Mouse (Mus musculus) heart, embryonic 16.5 days (tissue): ENCODE data around the gene Gas8. TPM values are rescaled to one million over a fixed set of nuclear protein-coding genes. Genes with fewer than 3 reads are reported as not detected.
"Not testable (repeated sequence)": the region's sequence is repeated elsewhere in the genome, so short reads cannot be mapped to it uniquely, and the experiment has no call there.

Experiments used
- ATAC-seq: fragments of 200-750 bp; cut with Nextera tagmentation; replicated peaks from 2 replicates; pipeline ENCODE4 v1.8.0; 2017; ENCODE audit warnings: moderate number of reproducible peaks; ENCODE audit not compliant: insufficient read depth, low FRiP score; ENCODE audit errors: extremely low read depth
- H3K27ac ChIP-seq: fragments of 300-500 bp; sonication (generic); 2 replicates; pipeline ENCODE4 v1.5.1; 2014; ENCODE audit warnings: mild to moderate bottlenecking, low read length, control low read depth, moderate library complexity
- H3K27me3 ChIP-seq: fragments of 300-500 bp; sonication (generic); 2 replicates; pipeline ENCODE4 v1.6.1; 2014; ENCODE audit warnings: low read length, mixed read lengths; ENCODE audit not compliant: control insufficient read depth, insufficient read depth
- H3K36me3 ChIP-seq: fragments of 300-500 bp; sonication (generic); 2 replicates; pipeline ENCODE4 v1.6.1; 2014; ENCODE audit not compliant: control insufficient read depth, insufficient read depth
- H3K4me1 ChIP-seq: fragments of 300-500 bp; sonication (generic); 2 replicates; pipeline ENCODE4 v1.6.1; 2014; ENCODE audit warnings: low read length, mixed read lengths; ENCODE audit not compliant: control insufficient read depth, insufficient read depth
- H3K4me2 ChIP-seq: fragments of 300-500 bp; sonication (generic); 2 replicates; pipeline ENCODE4 v1.6.1; 2014; ENCODE audit warnings: low read depth, mild to moderate bottlenecking, control low read depth, low read length
- H3K4me3 ChIP-seq: fragments of 300-500 bp; sonication (generic); 2 replicates; pipeline ENCODE4 v1.5.1; 2014; ENCODE audit warnings: mild to moderate bottlenecking, control low read depth, low read length
- H3K9ac ChIP-seq: fragments of 300-500 bp; sonication (generic); 2 replicates; pipeline ENCODE4 v1.6.1; 2014; ENCODE audit warnings: low read length, control low read depth
- H3K9me3 ChIP-seq: fragments of 300-500 bp; sonication (generic); replicated peaks from 2 replicates; pipeline ENCODE4 v1.6.1; 2016; ENCODE audit warnings: low read length; ENCODE audit not compliant: control insufficient read depth
- WGBS: fragments of 180-500 bp; shearing (Covaris S2); extraction: QIAGEN DNeasy Blood & Tissue Kit; methylation state at CpG from one replicate; pipeline ENCODE4 v1.1.7; 2014; 5-methylcytosine and 5-hydroxymethylcytosine counted together
- polyA plus RNA-seq: library from polyadenylated mRNA; unstranded; fragments of >200 nt; fragmentation: Nextera tagmentation; extraction: Ambion mirVana; gene quantifications from 2 replicates; pipeline ENCODE4 v1.2.1, GENCODE M21; 2015

Gene Gas8
- polyA plus RNA-seq, 1 experiment from 2014 or later, result 14.8 TPM

DNA sequence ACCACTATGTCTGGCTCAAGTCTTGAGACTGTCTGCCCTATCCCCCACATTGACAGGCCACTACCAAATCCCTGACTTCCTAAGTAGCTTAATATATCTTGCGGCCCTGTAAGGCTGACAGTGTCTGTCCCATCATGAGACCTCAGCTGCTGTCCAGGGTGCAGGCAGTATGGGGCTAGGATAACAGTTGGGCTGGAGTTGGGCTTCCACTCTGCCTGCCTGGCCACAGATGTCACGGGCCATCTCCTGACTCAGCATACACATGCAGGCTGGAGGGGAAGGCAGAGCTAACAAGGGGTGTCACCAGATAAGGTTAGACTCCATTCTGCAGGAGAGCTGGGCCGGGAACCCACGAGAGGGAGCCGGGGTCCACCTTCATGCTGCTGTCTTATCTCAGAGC, 11.5 kb upstream of the Gas8 start:
- ATAC-seq, result no peak
- Histone ChIP-seq H3K4me1 (no peaks in the 10 kb centered on the region), H3K27me3 (no peaks in the 10 kb centered on the region), H3K4me2 (no peak overlapping the region), H3K9ac (no peak overlapping the region), H3K9me3 (0 out of 2 replicates have a peak, but pooled peaks cover 4% of the 10 kb centered on the region), H3K4me3 (no peak overlapping the region), H3K36me3 (peaks cover 24% of the 10 kb centered on the region), H3K27ac (no peak overlapping the region)
- WGBS, result 92% methylated on average over 5 of the region's 5 CpGs

DNA sequence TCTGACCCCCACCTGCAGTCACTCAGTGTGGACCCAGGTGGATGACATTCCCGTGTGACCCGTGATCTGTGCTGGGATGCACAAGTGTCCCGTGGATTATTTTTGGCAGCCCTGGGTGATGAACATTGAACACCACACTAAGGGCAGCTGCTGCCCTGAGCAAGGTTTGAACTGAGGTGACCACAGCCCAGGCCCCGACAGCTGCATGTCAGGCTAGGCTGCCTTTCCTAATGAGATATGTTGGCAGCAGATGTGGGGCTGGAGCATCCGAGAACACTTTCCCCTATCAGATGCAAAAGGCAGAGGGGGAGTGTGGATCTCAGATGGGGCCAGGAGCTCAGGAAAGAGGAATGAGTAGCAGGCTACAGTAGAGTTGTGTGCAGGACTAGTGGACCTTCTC, 7.8 kb upstream of the Gas8 start:
- Histone ChIP-seq H3K4me1 (peaks cover 10% of the 10 kb centered on the region), H3K4me3 (no peak overlapping the region), H3K4me2 (no peak overlapping the region), H3K9ac (no peak overlapping the region), H3K27me3 (peaks cover 26% of the 10 kb centered on the region), H3K36me3 (peaks cover 7% of the 10 kb centered on the region; the same call in 1 of the 2 replicates), H3K9me3 (no peaks in the 10 kb centered on the region), H3K27ac (no peak overlapping the region)
- no peak for ATAC-seq
- WGBS, result 61% methylated on average over 5 of the region's 5 CpGs

DNA sequence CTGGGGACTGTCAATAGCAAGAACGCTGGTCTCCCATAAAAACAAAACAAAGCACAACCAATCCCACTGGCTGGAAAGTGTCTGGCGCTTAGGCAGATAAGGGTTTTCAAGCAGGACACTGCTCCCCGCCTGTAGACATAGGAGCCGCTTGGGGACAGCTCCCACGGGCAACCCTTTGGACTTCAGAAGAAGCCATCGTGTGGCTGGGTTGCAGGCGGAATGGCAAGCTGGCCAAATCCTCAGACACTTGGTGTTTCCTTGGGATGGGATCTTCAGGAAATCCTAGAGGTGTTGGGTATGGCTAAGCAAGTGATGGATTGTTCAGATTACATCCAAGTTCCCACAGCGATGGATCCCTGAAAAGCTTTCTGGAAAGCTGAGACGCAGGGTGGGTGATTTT, 4.5 kb upstream of the Gas8 start:
- Histone ChIP-seq H3K9me3 (no peaks in the 10 kb centered on the region), H3K27me3 (peaks cover 40% of the 10 kb centered on the region), H3K36me3 (peaks cover 2% of the 10 kb centered on the region; the same call in 1 of the 2 replicates), H3K4me2 (peak overlapping the region; percentile 99), H3K4me1 (peaks cover 15% of the 10 kb centered on the region), H3K4me3 (peak overlapping the region; percentile 72), H3K27ac (no peak overlapping the region), H3K9ac (no peak overlapping the region)
- 5% methylated on average over 9 of the region's 9 CpGs for WGBS
- no peak for ATAC-seq

DNA sequence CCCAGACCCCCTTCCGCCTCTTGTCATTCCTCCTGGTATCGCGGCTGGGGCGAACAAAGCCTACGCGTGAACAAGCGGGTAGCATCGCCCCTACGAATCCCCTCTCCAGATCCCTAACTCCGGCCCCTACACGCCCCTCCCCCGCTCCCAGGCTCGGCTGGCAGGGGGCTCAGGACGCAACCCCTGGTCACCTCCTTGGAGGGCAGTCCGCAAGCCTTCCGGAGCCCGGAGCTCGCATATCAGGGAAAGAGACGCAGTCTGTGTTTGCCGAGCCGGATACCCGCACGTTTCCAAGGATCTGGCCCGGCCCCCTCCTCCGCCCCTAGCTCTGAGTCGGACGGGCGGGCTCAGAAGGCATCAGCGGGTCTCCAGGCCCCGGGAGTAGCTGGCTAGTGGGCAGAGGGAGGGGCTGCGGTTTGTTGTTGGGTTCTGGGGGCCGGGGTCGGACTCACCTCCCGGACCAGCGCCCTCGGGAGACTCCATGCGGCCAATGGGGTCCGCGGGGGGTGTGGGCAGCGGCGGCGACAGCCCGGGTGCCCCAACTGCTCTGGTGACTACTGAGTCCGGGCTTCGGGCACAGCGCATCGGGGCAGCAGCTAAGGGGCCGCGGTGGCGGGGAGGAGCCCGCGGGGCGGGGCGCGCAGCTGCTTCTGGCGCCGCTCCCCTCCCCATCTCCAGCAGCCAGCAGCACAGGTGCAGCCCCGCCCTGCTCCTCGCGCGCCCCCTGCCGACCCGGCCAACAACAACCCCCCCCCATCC, 3.7 kb upstream of the Gas8 start, which contains the start of gene Dbndd1:
Gene Dbndd1, minus strand, starts transcription at position 683 of the 759 bp plus-strand sequence.
- 0 out of 2 replicates have a peak, but pooled peaks have one; percentile 9 for ATAC-seq
- Histone ChIP-seq H3K36me3 (no peaks in the 10 kb centered on the region), H3K4me3 (peak within 1 kb of the TSS; percentile 72), H3K27ac (no peak within 1 kb of the TSS), H3K9ac (peak within 1 kb of the TSS; percentile 74), H3K27me3 (peaks cover 40% of the 10 kb centered on the region), H3K4me2 (peak within 1 kb of the TSS; percentile 99), H3K9me3 (no peaks in the 10 kb centered on the region), H3K4me1 (peaks cover 20% of the 10 kb centered on the region)
- under 1% methylated on average over 63 of the region's 63 CpGs for WGBS

DNA sequence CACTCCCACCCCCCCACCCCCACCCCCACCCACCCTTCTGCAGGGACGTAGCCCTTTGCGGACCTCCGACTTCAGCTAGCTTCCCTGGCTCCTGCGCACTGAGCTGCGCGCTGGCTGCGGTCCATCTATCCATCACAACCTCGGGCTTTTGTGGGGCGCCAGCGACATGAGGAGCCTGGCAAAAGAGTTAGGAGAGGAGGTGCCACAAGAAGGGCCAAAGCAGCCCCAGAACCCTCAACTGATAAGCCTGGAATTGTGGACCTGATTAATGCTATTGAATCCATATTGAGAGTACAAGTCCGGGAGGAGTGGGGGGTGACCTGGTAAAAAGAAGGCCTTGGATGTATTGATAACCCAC, 3.1 kb upstream of the Gas8 start:
- Histone ChIP-seq H3K4me2 (peak overlapping the region; percentile 99), H3K9me3 (no peaks in the 10 kb centered on the region), H3K27ac (no peak overlapping the region), H3K4me3 (peak overlapping the region; percentile 72), H3K9ac (no peak overlapping the region), H3K4me1 (peaks cover 20% of the 10 kb centered on the region), H3K27me3 (peaks cover 40% of the 10 kb centered on the region), H3K36me3 (no peaks in the 10 kb centered on the region)
- 2% methylated on average over 11 of the region's 11 CpGs for WGBS
- ATAC-seq, result no peak

DNA sequence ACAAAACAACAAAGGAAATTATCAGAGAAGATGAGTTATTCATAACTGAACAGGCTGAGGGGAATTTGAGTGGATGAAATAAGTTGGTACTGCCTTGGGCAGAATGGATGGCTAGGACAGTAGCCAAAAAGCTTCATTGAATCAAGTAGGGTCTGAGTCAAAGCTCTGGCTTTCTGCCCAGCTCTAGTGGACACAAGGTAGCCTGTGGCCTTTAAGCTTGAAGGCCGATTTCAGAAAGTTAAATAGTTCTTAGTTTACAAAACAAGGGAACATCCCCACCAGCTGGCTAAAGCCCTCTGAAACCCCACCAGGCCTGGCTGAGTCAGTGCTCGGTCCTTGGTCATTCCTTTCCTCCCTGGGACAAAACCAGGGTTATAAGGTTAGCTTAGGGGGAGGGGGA, 2.0 kb upstream of the Gas8 start:
- Histone ChIP-seq H3K9me3 (no peaks in the 10 kb centered on the region), H3K4me3 (no peak overlapping the region), H3K9ac (no peak overlapping the region), H3K27me3 (peaks cover 40% of the 10 kb centered on the region), H3K36me3 (no peaks in the 10 kb centered on the region), H3K4me2 (no peak overlapping the region), H3K4me1 (peaks cover 20% of the 10 kb centered on the region), H3K27ac (no peak overlapping the region)
- 52% methylated on average over 2 of the region's 2 CpGs for WGBS
- ATAC-seq, result no peak

DNA sequence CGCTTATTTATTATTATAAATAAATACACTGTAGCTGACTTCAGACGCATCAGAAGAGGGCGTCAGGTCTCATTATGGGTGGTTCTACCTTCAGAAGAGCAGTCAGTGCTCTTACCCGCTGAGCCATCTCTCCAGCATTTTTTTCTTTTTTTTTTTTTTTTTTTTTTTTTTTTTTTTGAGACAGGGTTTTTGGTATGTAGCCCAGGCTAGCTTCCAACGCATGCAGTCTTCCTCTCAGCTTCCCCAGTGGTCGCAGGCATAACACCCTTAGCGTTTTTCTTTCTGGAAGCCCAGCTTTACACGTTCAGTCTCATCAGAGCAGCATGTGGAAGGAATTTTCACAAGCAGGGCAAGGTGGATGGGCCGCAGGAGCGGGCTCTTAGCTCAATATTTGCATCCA, 462 bp upstream of the Gas8 start:
- Histone ChIP-seq H3K27me3 (peaks cover 32% of the 10 kb centered on the region), H3K9me3 (no peaks in the 10 kb centered on the region), H3K9ac (no peak overlapping the region), H3K4me3 (peak overlapping the region; percentile 89), H3K4me1 (peaks cover 20% of the 10 kb centered on the region), H3K36me3 (peaks cover 4% of the 10 kb centered on the region; the same call in 1 of the 2 replicates), H3K4me2 (peak overlapping the region; percentile 94), H3K27ac (no peak overlapping the region)
- WGBS, result 37% methylated on average over 10 of the region's 10 CpGs
- no peak for ATAC-seq

DNA sequence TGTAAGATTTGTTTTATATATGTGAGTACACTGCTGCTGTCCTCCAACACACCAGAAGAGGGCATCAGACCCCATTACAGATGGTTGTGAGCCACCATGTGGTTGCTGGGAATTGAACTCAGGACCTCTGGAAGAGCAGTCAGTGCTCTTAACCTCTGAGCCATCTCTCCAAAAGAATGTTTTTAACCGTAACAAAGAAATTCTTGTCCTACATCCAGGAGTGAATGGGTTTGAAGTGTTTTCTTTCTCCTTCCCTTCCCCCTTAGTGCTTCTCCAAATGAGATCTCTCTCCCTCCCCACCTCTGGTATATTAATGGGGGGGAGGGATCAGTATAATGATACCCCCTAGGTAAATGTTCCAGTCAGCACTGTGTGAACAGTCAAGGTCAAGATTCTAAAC, 1.4 kb downstream of the Gas8 start:
- H3K4me3 ChIP-seq, H3K4me2 ChIP-seq, ATAC-seq, H3K9ac ChIP-seq, H3K9me3 ChIP-seq, H3K36me3 ChIP-seq, H3K27ac ChIP-seq: not testable (repeated sequence)
- 86% methylated on average over 1 of the region's 1 CpGs for WGBS
- Histone ChIP-seq H3K27me3 (peaks cover 19% of the 10 kb centered on the region), H3K4me1 (peaks cover 10% of the 10 kb centered on the region)

DNA sequence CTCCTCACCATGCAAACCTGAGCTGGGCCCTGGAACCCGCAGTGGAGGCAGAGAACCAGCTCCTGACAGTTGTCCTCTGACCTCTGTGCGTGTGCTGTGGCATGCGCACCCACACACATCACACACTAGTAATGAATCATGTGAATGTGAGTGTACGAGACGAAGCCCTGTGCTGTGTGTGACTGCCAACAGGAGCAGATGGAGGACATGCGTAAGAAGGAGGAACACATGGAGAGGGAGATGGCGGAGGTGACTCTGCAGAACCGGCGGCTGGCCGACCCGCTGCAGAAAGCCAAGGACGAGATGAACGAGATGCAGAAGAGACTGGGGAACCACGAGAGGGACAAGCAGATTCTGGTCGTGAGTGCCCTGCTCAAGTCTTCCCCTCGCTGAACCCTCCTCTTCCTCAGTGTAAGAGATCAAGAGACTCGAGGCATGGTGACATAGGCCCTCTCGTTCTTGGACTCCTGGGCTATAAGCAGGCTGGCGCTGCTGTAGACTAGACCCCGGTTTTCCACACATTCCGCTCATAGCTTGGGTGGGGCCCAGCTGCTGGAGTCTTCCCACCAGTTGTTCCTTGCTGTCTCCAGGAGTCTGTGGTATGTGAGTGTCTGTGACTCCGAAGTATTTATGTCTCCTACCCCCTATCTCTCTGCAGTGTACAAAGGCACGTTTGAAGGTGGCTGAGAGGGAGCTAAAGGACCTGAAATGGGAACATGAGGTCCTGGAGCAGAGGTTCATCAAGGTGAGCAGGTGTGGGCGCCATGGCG, 9.3 kb downstream of the Gas8 start:
- no peak overlapping the region for H3K9ac ChIP-seq
- no peaks in the 10 kb centered on the region for H3K4me1 ChIP-seq
- no peaks in the 10 kb centered on the region for H3K9me3 ChIP-seq
- 83% methylated on average over 25 of the region's 25 CpGs for WGBS
- H3K36me3 ChIP-seq, result peaks cover 40% of the 10 kb centered on the region
- H3K4me2 ChIP-seq, result no peak overlapping the region
- no peak for ATAC-seq
- H3K27me3 ChIP-seq, result no peaks in the 10 kb centered on the region
- no peak overlapping the region for H3K4me3 ChIP-seq
- H3K27ac ChIP-seq, result no peak overlapping the region
